Mouse (Mus musculus): ENCODE data around the gene Gm11939. TPM values are rescaled to one million over a fixed set of nuclear protein-coding genes. Genes with fewer than 3 reads are reported as not detected.

The Gm11939 gene
- not detected for polyA plus RNA-seq (2014; fragmentation: Illumina TruSeq; extraction: RNeasy Lipid Tissue Mini Kit (QIAGEN cat#74804); ENCODE audit: low read depth, low replicate concordance)

DNA sequence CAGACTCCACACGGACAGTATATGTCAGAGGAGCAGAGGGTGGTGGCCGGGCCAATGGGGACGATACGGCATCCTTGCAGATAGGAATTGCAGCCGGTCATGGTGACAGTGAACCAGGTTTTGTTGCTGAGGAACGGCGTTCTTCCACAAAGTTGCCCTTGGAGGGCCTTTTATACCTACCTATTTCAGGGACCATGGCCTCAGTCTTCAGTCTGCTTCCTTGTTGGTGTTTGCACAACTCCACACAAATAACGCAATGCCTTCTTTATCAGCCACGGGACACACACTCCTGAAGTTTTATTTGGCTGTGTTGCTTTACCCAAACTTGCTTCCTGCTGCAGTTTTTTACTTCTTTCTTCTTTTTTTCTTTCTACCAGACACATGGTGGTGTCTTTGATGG is at the start of gene Gm11939:
Gene Gm11939, minus strand, starts transcription at position 101 of the 400 bp plus-strand sequence.

DNA sequence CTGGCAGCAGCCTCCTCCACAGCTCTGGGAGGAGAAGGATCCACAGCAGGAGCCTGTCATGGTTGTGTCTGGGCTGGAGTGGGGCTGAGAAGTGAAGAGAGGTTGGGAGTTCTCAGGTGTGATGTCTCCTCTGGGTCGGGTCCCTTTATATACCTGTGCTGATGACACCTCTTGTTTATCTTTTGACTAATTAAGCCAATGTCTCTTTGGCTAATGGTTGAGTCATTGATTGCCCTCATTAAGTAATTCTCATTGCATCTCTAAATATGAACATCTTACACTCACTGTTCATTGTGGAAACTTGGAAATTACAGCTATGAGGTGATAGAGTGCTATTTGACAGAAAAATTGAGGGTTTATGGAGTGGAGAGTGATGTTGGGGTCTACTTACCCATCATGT is 43.9 kb upstream of the Gm11939 start, which contains the start of gene Gm11938:
Gene Gm11938, minus strand, starts transcription at position 101 of the 400 bp plus-strand sequence.

DNA sequence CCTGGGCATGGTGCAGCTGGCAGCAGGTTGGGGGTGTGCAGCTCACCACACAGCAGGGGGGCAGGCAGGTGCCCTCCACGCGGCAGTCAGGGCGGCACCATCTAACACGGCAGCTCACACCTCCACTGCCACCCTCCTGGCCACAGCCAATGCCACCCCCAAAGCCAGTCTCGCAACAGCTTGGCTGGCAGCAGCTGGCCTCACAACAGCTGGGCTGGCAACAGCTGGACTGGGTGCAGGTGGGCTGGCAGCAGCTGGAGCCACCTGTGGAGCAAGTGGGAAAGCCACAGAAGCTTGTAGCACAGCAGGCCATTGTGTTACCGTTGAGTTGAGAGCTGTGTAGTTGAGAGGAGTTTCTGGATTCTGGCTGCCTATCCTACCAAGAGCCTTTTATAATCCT is 38.5 kb upstream of the Gm11939 start, which contains the start of gene Krtap9-3:
Gene Krtap9-3, minus strand, starts transcription at position 364 of the 400 bp plus-strand sequence.

DNA sequence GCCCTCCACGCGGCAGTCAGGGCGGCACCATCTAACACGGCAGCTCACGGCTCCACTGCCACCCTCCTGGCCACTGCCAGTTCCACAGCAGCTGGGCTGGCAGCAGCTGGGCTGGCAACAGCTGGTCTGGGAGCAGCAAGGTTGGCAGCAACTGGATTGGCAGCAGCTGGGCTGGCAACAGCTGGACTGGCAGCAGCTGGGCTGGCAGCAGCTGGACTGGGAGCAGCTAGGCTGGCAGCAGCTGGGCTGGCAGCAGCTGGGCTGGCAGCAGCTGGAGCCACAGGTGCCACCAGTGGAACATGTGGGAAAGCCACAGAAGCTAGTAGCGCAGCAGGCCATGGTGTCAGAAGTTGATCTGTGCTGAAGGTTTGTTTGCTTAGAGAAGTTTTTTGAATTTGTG is 31.7 kb upstream of the Gm11939 start, which contains the start of gene Krtap1-3:
Gene Krtap1-3, minus strand, starts transcription at position 359 of the 400 bp plus-strand sequence.

DNA sequence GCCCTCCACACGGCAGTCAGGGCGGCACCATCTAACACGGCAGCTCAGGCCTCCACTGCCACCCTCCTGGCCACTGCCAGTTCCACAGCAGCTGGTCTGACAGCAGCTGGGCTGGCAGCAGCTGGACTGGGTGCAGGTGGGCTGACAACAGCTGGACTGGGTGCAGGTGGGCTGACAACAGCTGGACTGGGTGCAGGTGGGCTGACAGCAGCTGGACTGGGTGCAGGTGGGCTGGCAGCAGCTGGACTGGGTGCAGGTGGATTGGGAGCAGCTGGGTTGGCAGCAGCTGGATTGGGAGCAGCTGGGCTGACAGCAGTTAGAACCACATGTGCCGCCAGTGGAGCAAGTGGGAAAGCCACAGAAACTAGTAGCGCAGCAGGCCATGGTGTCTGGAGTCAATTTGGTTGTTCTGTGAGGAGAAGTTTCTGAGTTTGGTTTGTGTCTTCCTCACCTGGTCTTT is 24.0 kb upstream of the Gm11939 start, which contains the start of gene Krtap1-4:
Gene Krtap1-4, minus strand, starts transcription at position 410 of the 460 bp plus-strand sequence.

DNA sequence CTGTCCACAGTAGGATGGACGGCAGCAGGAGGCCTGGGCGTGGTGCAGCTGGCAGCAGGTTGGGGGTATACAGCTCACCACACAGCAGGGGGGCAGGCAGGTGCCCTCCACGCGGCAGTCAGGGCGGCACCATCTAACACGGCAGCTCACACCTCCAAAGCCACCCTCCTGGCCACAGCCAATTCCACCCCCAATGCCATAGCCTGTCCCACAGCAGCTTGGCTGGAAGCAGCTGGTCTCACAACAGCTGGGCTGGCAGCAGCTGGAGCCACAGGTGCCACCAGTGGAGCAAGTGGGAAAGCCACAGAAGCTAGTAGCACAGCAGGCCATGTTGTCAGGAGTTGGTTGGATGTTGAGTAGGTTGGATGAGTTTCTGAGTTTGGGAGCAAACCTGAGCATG is 21.4 kb upstream of the Gm11939 start, which contains the start of gene Krtap1-5:
Gene Krtap1-5, minus strand, starts transcription at position 381 of the 400 bp plus-strand sequence.

DNA sequence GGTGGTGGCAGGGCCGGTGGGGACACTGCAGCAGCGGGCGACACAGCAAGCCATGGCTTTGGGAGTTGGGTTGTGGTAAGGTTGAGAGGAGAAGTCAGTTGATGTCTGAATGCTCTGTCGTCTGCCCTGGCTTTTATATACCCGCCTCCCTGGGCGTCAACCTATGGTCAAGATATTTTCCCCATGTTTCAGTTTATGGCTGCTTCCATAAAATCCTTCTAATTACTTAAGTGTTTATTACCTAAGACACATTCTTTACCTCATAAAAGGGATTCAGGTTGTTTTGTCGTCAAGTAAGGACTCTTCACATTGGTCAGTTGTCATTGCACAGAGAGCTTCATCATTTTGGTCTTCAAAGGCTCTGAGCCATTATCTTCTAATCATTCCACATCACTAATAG is 7.3 kb upstream of the Gm11939 start, which contains the start of gene Krtap3-1:
Gene Krtap3-1, minus strand, starts transcription at position 101 of the 400 bp plus-strand sequence.

DNA sequence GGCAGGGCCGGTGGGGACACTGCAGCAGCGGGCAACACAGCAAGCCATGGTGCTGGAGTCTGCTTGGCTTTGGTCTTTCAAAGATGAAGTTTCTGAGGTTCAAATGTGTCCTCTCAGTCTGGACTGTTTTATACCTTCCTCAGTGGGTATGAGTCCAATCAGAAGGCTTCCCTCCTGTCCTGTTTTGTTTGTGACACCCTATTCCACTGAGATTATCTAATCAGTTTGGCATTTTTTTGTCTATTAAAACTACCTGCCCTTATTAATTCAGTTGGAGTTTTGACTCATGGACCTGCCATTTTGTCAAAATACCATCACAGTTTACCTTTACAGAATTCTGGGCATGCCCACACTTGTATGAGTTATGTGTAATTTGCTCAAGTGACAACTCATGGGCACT is 2.5 kb downstream of the Gm11939 start, which contains the start of gene Krtap3-2:
Gene Krtap3-2, minus strand, starts transcription at position 101 of the 400 bp plus-strand sequence.

DNA sequence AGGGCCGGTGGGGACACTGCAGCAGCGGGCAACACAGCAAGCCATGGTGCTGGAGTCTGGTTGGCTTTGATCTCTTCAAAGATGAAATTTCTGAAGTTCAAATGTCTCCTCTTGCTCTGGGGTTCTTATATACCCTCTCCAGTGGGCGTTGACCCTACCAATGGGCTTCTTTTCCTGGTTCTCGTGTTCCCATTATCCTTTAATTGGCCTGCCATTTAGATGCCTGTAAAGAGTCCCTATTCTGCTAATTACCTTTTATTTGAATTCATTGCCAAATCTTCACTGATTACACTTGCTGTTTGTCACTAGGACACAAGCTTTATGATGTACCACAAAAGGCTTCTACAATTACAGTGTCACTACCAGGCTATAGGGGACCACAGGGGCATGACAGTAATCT is 8.5 kb downstream of the Gm11939 start, which contains the start of gene Krtap3-3:
Gene Krtap3-3, minus strand, starts transcription at position 101 of the 400 bp plus-strand sequence.

DNA sequence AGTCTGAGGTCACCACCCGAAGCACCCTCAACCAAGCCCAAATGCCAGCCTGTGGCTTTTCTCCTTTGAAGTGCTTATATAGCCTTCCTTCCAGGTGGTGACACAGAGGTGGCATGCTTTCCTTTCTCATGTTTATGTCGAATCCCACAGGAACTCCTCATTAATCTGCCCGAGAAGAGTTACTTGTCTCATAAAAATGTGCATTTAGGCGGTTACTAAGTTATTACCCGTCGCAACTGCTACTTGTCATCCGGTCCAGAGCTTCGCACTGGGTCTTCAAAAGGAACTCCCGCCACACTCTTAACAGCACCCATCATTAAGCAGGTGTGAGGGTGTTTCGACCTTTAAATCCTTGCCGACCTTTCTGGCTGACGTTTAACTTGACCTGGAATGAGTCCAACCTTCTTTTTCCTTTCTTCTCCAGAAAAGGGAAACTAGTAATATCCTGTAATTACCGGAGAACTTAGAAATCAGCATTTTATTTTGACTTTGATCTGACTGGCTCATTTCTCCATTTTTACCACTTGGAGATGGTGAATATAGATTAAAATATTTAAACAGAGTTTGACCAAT is 37.9 kb downstream of the Gm11939 start, which contains the start of gene Krt39:
Gene Krt39, minus strand, starts transcription at position 51 of the 573 bp plus-strand sequence.

Other genes starting within 250 kb of the Gm11939 start
- gene Krt25, start 236.5 kb downstream of the Gm11939 start, polyA plus RNA-seq (2014; fragmentation: Illumina TruSeq; extraction: RNeasy Lipid Tissue Mini Kit (QIAGEN cat#74804); ENCODE audit: low read depth, low replicate concordance), result not detected
- gene Krt26, start 221.5 kb downstream of the Gm11939 start, polyA plus RNA-seq (2014; fragmentation: Illumina TruSeq; extraction: RNeasy Lipid Tissue Mini Kit (QIAGEN cat#74804); ENCODE audit: low read depth, low replicate concordance), result not detected
- not detected for gene Krt27, start 208.4 kb downstream of the Gm11939 start, polyA plus RNA-seq (2014; fragmentation: Illumina TruSeq; extraction: RNeasy Lipid Tissue Mini Kit (QIAGEN cat#74804); ENCODE audit: low read depth, low replicate concordance)
- not detected for gene Krt28, start 184.6 kb downstream of the Gm11939 start, polyA plus RNA-seq (2014; fragmentation: Illumina TruSeq; extraction: RNeasy Lipid Tissue Mini Kit (QIAGEN cat#74804); ENCODE audit: low read depth, low replicate concordance)
- 4.5 TPM for gene Krt10, start 170.1 kb downstream of the Gm11939 start, polyA plus RNA-seq (2014; fragmentation: Illumina TruSeq; extraction: RNeasy Lipid Tissue Mini Kit (QIAGEN cat#74804); ENCODE audit: low read depth, low replicate concordance)
- gene Krt12, start 137.2 kb downstream of the Gm11939 start, polyA plus RNA-seq (2014; fragmentation: Illumina TruSeq; extraction: RNeasy Lipid Tissue Mini Kit (QIAGEN cat#74804); ENCODE audit: low read depth, low replicate concordance), result not detected
- gene Krt20, start 121.3 kb downstream of the Gm11939 start, polyA plus RNA-seq (2014; fragmentation: Illumina TruSeq; extraction: RNeasy Lipid Tissue Mini Kit (QIAGEN cat#74804); ENCODE audit: low read depth, low replicate concordance), result 0.31 TPM
- not detected for gene Krt23, start 66.3 kb downstream of the Gm11939 start, polyA plus RNA-seq (2014; fragmentation: Illumina TruSeq; extraction: RNeasy Lipid Tissue Mini Kit (QIAGEN cat#74804); ENCODE audit: low read depth, low replicate concordance)
- not detected for gene Krt39, start 38.1 kb downstream of the Gm11939 start, polyA plus RNA-seq (2014; fragmentation: Illumina TruSeq; extraction: RNeasy Lipid Tissue Mini Kit (QIAGEN cat#74804); ENCODE audit: low read depth, low replicate concordance)
- not detected for gene Krt40, start 16.3 kb downstream of the Gm11939 start, polyA plus RNA-seq (2014; fragmentation: Illumina TruSeq; extraction: RNeasy Lipid Tissue Mini Kit (QIAGEN cat#74804); ENCODE audit: low read depth, low replicate concordance)
- gene Krtap3-3, start 8.6 kb downstream of the Gm11939 start, polyA plus RNA-seq (2014; fragmentation: Illumina TruSeq; extraction: RNeasy Lipid Tissue Mini Kit (QIAGEN cat#74804); ENCODE audit: low read depth, low replicate concordance), result not detected
- not detected for gene Krtap3-2, start 2.6 kb downstream of the Gm11939 start, polyA plus RNA-seq (2014; fragmentation: Illumina TruSeq; extraction: RNeasy Lipid Tissue Mini Kit (QIAGEN cat#74804); ENCODE audit: low read depth, low replicate concordance)
- not detected for gene Krtap3-1, start 7.2 kb upstream of the Gm11939 start, polyA plus RNA-seq (2014; fragmentation: Illumina TruSeq; extraction: RNeasy Lipid Tissue Mini Kit (QIAGEN cat#74804); ENCODE audit: low read depth, low replicate concordance)
- not detected for gene Krtap1-5, start 21.6 kb upstream of the Gm11939 start, polyA plus RNA-seq (2014; fragmentation: Illumina TruSeq; extraction: RNeasy Lipid Tissue Mini Kit (QIAGEN cat#74804); ENCODE audit: low read depth, low replicate concordance)
- gene Krtap1-4, start 24.2 kb upstream of the Gm11939 start, polyA plus RNA-seq (2014; fragmentation: Illumina TruSeq; extraction: RNeasy Lipid Tissue Mini Kit (QIAGEN cat#74804); ENCODE audit: low read depth, low replicate concordance), result not detected
- not detected for gene Krtap1-3, start 31.9 kb upstream of the Gm11939 start, polyA plus RNA-seq (2014; fragmentation: Illumina TruSeq; extraction: RNeasy Lipid Tissue Mini Kit (QIAGEN cat#74804); ENCODE audit: low read depth, low replicate concordance)
- gene Krtap9-3, start 38.6 kb upstream of the Gm11939 start, polyA plus RNA-seq (2014; fragmentation: Illumina TruSeq; extraction: RNeasy Lipid Tissue Mini Kit (QIAGEN cat#74804); ENCODE audit: low read depth, low replicate concordance), result not detected
- gene Gm11938, start 43.8 kb upstream of the Gm11939 start, polyA plus RNA-seq (2014; fragmentation: Illumina TruSeq; extraction: RNeasy Lipid Tissue Mini Kit (QIAGEN cat#74804); ENCODE audit: low read depth, low replicate concordance), result not detected
- not detected for gene Gm11937, start 50.7 kb upstream of the Gm11939 start, polyA plus RNA-seq (2014; fragmentation: Illumina TruSeq; extraction: RNeasy Lipid Tissue Mini Kit (QIAGEN cat#74804); ENCODE audit: low read depth, low replicate concordance)
- not detected for gene Krtap2-4, start 55.4 kb upstream of the Gm11939 start, polyA plus RNA-seq (2014; fragmentation: Illumina TruSeq; extraction: RNeasy Lipid Tissue Mini Kit (QIAGEN cat#74804); ENCODE audit: low read depth, low replicate concordance)
- not detected for gene Gm11562, start 61.0 kb upstream of the Gm11939 start, polyA plus RNA-seq (2014; fragmentation: Illumina TruSeq; extraction: RNeasy Lipid Tissue Mini Kit (QIAGEN cat#74804); ENCODE audit: low read depth, low replicate concordance)
- gene Krtap4-1, start 68.8 kb upstream of the Gm11939 start, polyA plus RNA-seq (2014; fragmentation: Illumina TruSeq; extraction: RNeasy Lipid Tissue Mini Kit (QIAGEN cat#74804); ENCODE audit: low read depth, low replicate concordance), result not detected
- gene Krtap4-2, start 75.6 kb upstream of the Gm11939 start, polyA plus RNA-seq (2014; fragmentation: Illumina TruSeq; extraction: RNeasy Lipid Tissue Mini Kit (QIAGEN cat#74804); ENCODE audit: low read depth, low replicate concordance), result not detected
- gene Krtap4-7, start 84.6 kb upstream of the Gm11939 start, polyA plus RNA-seq (2014; fragmentation: Illumina TruSeq; extraction: RNeasy Lipid Tissue Mini Kit (QIAGEN cat#74804); ENCODE audit: low read depth, low replicate concordance), result not detected
- gene Gm11555, start 90.8 kb upstream of the Gm11939 start, polyA plus RNA-seq (2014; fragmentation: Illumina TruSeq; extraction: RNeasy Lipid Tissue Mini Kit (QIAGEN cat#74804); ENCODE audit: low read depth, low replicate concordance), result not detected
- not detected for gene Gm11563, start 99.5 kb upstream of the Gm11939 start, polyA plus RNA-seq (2014; fragmentation: Illumina TruSeq; extraction: RNeasy Lipid Tissue Mini Kit (QIAGEN cat#74804); ENCODE audit: low read depth, low replicate concordance)
- gene Krtap4-6, start 106.5 kb upstream of the Gm11939 start, polyA plus RNA-seq (2014; fragmentation: Illumina TruSeq; extraction: RNeasy Lipid Tissue Mini Kit (QIAGEN cat#74804); ENCODE audit: low read depth, low replicate concordance), result not detected
- gene Gm14190, start 131.3 kb upstream of the Gm11939 start, polyA plus RNA-seq (2014; fragmentation: Illumina TruSeq; extraction: RNeasy Lipid Tissue Mini Kit (QIAGEN cat#74804); ENCODE audit: low read depth, low replicate concordance), result not detected
- gene Gm14180, start 174.8 kb upstream of the Gm11939 start, polyA plus RNA-seq (2014; fragmentation: Illumina TruSeq; extraction: RNeasy Lipid Tissue Mini Kit (QIAGEN cat#74804); ENCODE audit: low read depth, low replicate concordance), result not detected
- not detected for gene Gm11595, start 213.4 kb upstream of the Gm11939 start, polyA plus RNA-seq (2014; fragmentation: Illumina TruSeq; extraction: RNeasy Lipid Tissue Mini Kit (QIAGEN cat#74804); ENCODE audit: low read depth, low replicate concordance)
- gene Krtap4-8, start 221.2 kb upstream of the Gm11939 start, polyA plus RNA-seq (2014; fragmentation: Illumina TruSeq; extraction: RNeasy Lipid Tissue Mini Kit (QIAGEN cat#74804); ENCODE audit: low read depth, low replicate concordance), result not detected
- not detected for gene Krtap4-9, start 225.7 kb upstream of the Gm11939 start, polyA plus RNA-seq (2014; fragmentation: Illumina TruSeq; extraction: RNeasy Lipid Tissue Mini Kit (QIAGEN cat#74804); ENCODE audit: low read depth, low replicate concordance)
- gene Gm11596, start 234.0 kb upstream of the Gm11939 start, polyA plus RNA-seq (2014; fragmentation: Illumina TruSeq; extraction: RNeasy Lipid Tissue Mini Kit (QIAGEN cat#74804); ENCODE audit: low read depth, low replicate concordance), result not detected
- gene Gm11569, start 239.5 kb upstream of the Gm11939 start, polyA plus RNA-seq (2014; fragmentation: Illumina TruSeq; extraction: RNeasy Lipid Tissue Mini Kit (QIAGEN cat#74804); ENCODE audit: low read depth, low replicate concordance), result not detected
- gene Gm11554, start 245.0 kb upstream of the Gm11939 start, polyA plus RNA-seq (2014; fragmentation: Illumina TruSeq; extraction: RNeasy Lipid Tissue Mini Kit (QIAGEN cat#74804); ENCODE audit: low read depth, low replicate concordance), result not detected

Measured in heart, adult 10 weeks (tissue).